Mouse (Mus musculus) cerebellum, adult 2 months (tissue): ENCODE measurements around the gene Akap12.

Experiments
- CTCF ChIP-seq: fragments of 200-500 bp; IDR thresholded peaks from 2 replicates; pipeline ENCODE4 v1.5.1; 2011; ENCODE audit warnings: low read depth, mild to moderate bottlenecking, control low read depth, low read length, moderate library complexity, borderline replicate concordance; ENCODE audit not compliant: insufficient read depth
- POLR2A ChIP-seq: fragments of 200-500 bp; IDR thresholded peaks from 2 replicates; pipeline ENCODE4 v1.6.1; 2011; ENCODE audit warnings: low read length, control low read depth, borderline replicate concordance; ENCODE audit not compliant: insufficient read depth

DNA sequence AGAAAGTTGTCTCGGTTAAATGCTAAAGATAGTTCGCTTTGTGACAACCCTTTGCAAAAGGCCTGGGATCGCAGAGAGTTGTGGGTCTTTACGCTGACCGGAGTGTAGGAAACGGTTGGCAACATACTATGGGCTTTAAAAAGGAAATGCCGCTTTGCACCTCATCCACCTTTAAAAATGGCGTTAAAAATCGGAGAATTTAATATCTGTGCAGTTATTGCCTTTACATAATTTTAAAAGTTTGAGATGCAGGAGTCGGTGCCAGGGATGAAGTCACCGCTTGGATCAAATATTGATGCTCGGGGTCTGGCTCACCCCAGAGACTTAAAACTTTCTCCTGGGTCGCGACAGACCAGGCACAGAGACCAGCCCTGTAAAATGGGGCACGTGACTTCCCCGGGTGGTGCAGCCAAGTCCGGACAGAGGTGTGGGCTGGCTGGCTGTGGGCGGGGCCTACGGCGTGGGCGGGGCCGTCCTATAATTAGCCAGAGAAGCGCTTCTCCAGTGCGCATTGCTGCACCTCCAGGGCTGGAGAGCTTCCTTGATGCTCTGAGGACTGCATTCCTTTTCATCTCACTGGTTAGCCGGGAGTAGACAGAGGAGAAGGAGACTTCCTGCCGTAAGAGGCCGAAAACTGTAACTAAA, 68.0 kb downstream of the Akap12 start:
- TF ChIP-seq CTCF (no peak), POLR2A (no peak)
